Mouse (Mus musculus) megakaryocyte progenitor cell, adult 5-6 weeks (primary cell): ENCODE data around the gene Ccn1. TPM values are rescaled to one million over a fixed set of nuclear protein-coding genes. Genes with fewer than 3 reads are reported as not detected.
A peak's percentile ranks its signal among the peaks of the same experiment; 100 is the strongest.

ENCODE experiments used
- ATAC-seq: replicated peaks from 2 replicates; pipeline ENCODE4 v1.8.0; 2016; ENCODE audit warnings: mild to moderate bottlenecking, moderate TSS enrichment, inconsistent platforms; ENCODE audit not compliant: poor library complexity
- total RNA-seq, 2 experiments: library from RNA; stranded (forward) in 1 of 2; stranded (reverse) in 1 of 2; fragments of 157-497, 149-512 nt in 1 of 2; fragments of 200-1000 nt in 1 of 2; gene quantifications; 2 replicates each; pipeline versions ENCODE4 v1.2.3 to v1.2.4; 2015 to 2017

Ccn1 gene
- total RNA-seq, 2 experiments from 2014 or later, result not detected

DNA sequence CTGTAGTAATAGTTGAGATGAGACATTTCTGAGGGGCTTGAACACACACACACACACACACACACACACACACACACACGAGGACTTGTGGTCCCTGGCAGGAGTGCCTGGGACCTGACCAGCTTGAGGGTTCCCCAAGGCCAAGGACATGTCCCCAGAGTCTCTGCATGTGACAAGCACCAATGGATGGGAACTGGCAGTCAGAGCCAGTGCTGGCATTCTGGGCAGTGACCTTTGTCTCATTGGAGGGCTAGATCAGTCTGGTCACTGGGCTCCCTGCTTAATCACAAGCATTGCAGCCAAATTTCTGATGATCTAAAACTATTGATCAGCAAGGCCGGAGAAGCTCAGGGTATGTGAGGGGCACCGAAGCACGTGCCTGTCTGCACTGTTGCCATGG is 25.0 kb downstream of the Ccn1 start:
- ATAC-seq, result no peak

- ATAC-seq, result no peak
Observed at GRCm38 (mm10) chr3:145623047-145623446, 26.7 kb downstream of the Ccn1 start.

DNA sequence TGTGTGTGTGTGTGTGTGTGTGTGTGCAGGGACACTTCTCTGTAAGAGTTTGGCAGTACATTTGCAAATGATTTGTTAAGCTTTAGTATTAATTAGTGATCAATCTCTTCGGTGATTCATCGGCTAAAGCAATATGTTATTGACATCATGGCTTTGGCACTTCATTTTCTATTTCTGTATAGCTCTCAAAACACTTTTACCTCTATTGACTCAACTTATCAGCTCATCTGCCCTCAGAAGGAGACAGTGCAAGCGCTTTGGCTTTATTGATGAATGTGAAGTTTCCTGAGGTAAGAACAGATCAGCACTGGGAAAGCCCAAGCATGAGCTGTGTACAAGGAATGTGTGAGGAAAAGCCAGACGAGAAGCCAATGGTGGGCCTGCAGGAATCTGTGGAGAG is 28.6 kb downstream of the Ccn1 start:
- ATAC-seq, result no peak

DNA sequence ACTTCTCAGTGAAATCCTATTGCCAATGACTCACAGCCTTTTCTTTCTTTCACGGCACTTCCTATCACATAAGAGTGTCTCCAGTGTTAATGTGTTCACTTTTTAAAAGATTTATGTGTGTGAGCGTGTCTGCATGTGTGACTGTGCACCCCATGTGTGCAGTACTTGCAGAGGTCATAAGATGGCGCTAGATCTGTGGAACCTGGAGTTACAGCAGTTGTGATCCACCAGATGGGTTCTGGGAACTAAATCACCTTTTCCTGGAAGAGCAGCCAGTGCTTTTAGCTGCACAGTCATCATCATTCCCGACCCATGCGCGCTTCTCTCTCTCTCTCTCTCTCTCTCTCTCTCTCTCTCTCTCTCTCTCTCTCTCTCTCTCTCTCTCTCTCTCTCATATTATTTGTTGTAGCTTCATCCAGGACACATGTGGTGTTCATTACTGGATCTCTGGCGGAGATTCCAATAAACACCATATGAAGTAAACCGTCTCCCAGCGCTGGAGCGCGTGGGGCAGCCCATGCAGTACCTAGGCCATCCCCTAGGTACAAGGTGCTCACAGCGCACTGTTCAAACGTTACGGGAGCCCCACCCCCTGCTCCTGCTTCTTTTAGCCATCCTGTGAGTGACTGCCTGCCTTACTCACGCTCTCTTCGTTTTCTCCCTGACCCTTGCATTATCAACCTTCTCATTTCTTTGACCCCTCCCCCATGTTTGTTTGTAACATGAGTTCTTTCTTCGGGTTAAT is 30.0 kb downstream of the Ccn1 start:
- no peak for ATAC-seq

DNA sequence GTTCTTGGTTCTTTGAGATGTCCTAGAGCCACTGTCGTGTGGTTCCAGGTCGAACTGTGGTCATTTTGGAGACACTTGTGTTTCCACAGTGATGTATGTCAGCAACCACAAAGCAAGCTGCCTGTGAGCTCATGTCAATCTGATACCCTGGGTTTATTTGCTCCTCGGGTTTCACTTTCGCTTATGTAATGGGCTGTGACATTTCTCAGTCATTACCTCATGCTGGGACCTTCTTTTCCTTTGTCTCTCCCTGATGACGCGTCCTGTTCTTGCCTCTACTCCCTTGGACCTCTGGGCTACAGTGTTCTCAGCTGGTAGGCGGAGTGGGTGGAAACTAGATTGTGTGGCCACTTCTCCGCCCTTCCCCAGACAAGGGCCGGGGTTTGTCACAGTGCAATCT is 31.5 kb downstream of the Ccn1 start:
- peak; percentile 61 for ATAC-seq

- peak; percentile 33; the same call in 1 of the 2 replicates for ATAC-seq
Observed at GRCm38 (mm10) chr3:145614362-145615115, 35.2 kb downstream of the Ccn1 start.

GRCm38 (mm10) chr3:145613234-145613633 is 36.5 kb downstream of the Ccn1 start:
- no peak for ATAC-seq

- ATAC-seq, result peak; percentile 70
Observed at GRCm38 (mm10) chr3:145612662-145613061, 37.1 kb downstream of the Ccn1 start.

DNA sequence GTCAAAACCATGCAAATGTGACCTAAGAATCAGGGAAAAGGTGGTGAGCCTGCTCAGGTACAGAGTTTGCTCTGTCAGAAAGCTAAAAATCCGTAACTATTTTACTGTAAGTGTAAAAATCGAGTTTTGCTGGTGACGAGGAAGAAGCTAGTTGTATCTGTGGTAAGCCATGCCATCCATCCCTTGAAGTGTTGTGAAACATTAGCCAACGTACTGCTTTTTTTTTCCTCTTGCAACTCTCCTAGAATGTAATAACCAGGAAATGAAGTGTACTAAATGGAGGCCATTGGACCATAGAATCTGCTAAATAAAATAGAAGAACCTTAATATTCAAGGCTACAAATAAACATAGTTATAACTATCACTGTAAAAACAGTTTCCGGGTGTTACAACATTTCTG is 41.5 kb downstream of the Ccn1 start:
- ATAC-seq, result peak; percentile 65

DNA sequence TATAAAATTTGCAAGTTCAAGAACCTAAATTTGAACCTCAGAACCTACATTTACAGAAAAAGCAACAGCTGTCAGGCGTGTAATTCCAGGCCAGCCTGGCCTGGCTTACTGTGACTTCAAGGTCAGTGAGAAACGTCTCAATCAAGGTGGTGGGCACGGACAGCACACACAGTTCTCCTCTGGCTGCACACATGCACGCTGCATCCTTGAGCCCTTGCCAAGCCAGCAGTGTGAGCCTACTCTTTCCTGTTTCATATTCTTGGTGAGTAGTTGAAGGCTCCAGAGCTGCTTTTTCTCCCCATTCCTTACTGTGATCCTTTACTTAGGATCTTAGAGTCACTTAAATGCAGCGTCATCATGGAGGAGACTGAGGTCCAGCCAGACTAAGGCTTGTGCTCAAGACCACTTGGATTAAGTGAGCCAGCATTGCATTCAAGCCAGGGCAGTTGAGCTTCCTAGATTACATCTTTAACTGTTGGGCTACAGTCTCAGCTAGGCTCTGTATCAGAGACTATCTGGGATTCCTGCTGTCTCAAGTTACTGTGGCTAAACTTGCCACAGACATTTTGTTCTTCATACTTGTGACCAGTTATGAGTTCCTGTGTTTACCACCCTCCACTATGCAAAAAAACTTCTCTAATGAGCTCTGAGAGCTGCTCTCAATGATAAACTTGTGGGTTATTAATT is 44.2 kb downstream of the Ccn1 start:
- ATAC-seq, result peak; percentile 17

GRCm38 (mm10) chr3:145602410-145603206 is 47.2 kb downstream of the Ccn1 start:
- 0 out of 2 replicates have a peak, but pooled peaks have one; percentile 4 for ATAC-seq

DNA sequence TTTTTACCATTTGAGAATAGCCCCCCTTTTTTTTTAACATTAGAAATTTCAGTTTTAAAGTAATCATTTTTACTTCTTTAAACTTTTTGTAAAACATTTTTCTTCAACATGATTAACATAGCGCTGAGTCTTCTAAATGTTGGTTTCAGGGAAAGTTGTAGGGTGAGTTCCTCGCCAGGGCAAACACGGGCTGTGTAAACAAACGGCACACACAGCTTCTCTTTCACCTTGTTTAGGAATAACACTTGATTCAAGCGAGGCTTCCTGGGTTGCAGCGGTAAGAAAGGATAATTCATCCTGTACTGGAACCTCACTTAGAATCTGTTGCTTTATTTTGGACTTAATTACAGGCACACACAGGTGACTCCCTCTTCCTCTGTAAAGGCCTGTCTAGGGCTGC is 48.4 kb downstream of the Ccn1 start:
- ATAC-seq, result no peak

- peak; percentile 45; the same call in 1 of the 2 replicates for ATAC-seq
Observed at GRCm38 (mm10) chr3:145600801-145601200, 49.0 kb downstream of the Ccn1 start.

DNA sequence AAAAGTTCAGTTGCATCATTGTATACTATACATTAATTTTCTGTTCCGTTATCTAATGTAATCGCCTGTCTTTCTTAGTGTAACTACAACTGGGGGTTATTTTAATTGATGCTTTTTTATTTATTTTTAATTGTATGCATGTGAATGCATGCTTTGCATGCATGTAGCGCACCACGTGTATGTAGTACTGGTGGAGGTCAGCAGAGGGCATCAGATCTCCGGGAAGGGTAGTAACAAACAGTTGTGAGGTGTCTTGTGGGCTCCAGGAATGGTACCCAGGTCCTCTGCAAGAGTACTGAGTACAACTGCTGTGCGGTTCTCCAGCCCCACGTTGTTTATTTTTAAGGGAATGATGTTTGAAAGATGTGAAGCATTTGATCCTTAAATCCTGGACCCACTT is 50.7 kb downstream of the Ccn1 start:
- 0 out of 2 replicates have a peak, but pooled peaks have one; percentile 40 for ATAC-seq

Other genes with a start within 250 kb of the Ccn1 start
- 51.8 and 56.9 TPM in 2 replicates for gene Znhit6, start 73.8 kb downstream of the Ccn1 start, total RNA-seq (2015)
- gene Znhit6, start 73.8 kb downstream of the Ccn1 start, total RNA-seq (2017), result 25.2 and 34.4 TPM in 2 replicates
- not detected in 2 replicates for gene Ddah1, start 108.7 kb upstream of the Ccn1 start, total RNA-seq (2015)
- gene Ddah1, start 108.7 kb upstream of the Ccn1 start, total RNA-seq (2017), result not detected in 2 replicates